Mouse (Mus musculus) lung, embryonic 16.5 days (tissue): ENCODE results near the gene Hist1h1e. TPM values are rescaled to one million over a fixed set of nuclear protein-coding genes. Genes with fewer than 3 reads are reported as not detected.
A peak's percentile ranks its signal among the peaks of the same experiment; 100 is the strongest.

ENCODE experiments used
- ATAC-seq: fragments of 200-750 bp; cut with Nextera tagmentation; 2 replicates; pipeline ENCODE4 v1.8.0; 2017; ENCODE audit warnings: low read depth, mild to moderate bottlenecking, moderate library complexity
- H3K27ac ChIP-seq: fragments of 300-500 bp; sonication (generic); 2 replicates; pipeline ENCODE4 v1.5.1; 2014; ENCODE audit warnings: mild to moderate bottlenecking, control low read depth, low read length
- H3K27me3 ChIP-seq: fragments of 300-500 bp; sonication (generic); 2 replicates; pipeline ENCODE4 v1.6.1; 2014; ENCODE audit warnings: low read depth, low read length, mixed read lengths; ENCODE audit not compliant: control insufficient read depth, insufficient read depth
- H3K36me3 ChIP-seq: fragments of 300-500 bp; sonication (generic); 2 replicates; pipeline ENCODE4 v1.6.1; 2014; ENCODE audit warnings: low read length; ENCODE audit not compliant: control insufficient read depth, insufficient read depth
- H3K4me1 ChIP-seq: fragments of 300-500 bp; sonication (generic); replicated peaks from 2 replicates; pipeline ENCODE4 v1.6.1; 2014; ENCODE audit warnings: low read length, mixed read lengths; ENCODE audit not compliant: control insufficient read depth, insufficient read depth
- H3K4me2 ChIP-seq: fragments of 300-500 bp; sonication (generic); 2 replicates; pipeline ENCODE4 v1.6.1; 2014; ENCODE audit warnings: low read depth, low read length, control low read depth
- H3K4me3 ChIP-seq: fragments of 300-500 bp; sonication (generic); 2 replicates; pipeline ENCODE4 v1.5.1; 2014; ENCODE audit warnings: mild to moderate bottlenecking, low read length, control low read depth
- H3K9ac ChIP-seq: fragments of 300-500 bp; sonication (generic); 2 replicates; pipeline ENCODE4 v1.6.1; 2014; ENCODE audit warnings: low read length, control low read depth
- H3K9me3 ChIP-seq: fragments of 300-500 bp; sonication (generic); 2 replicates; pipeline ENCODE4 v1.6.1; 2016; ENCODE audit warnings: low read length; ENCODE audit not compliant: control insufficient read depth
- WGBS: fragments of 180-500 bp; shearing (Covaris S2); extraction: QIAGEN DNeasy Blood & Tissue Kit; methylation state at CpG from one replicate; pipeline ENCODE4 v1.1.7; 2014; 5-methylcytosine and 5-hydroxymethylcytosine counted together
- polyA plus RNA-seq: library from polyadenylated mRNA; unstranded; fragments of >200 nt; fragmentation: Nextera tagmentation; extraction: Ambion mirVana; gene quantifications from 2 replicates; pipeline ENCODE4 v1.2.1, GENCODE M21; 2015

Hist1h1e gene
- polyA plus RNA-seq, 1 experiment from 2014 or later: 21.3 TPM

- no peak overlapping the region for H3K9ac ChIP-seq
- H3K9me3 ChIP-seq: no peaks in the 10 kb centered on the region
- H3K27ac ChIP-seq: no peak overlapping the region
- ATAC-seq: no peak
- H3K4me3 ChIP-seq: no peak overlapping the region
- H3K4me2 ChIP-seq: no peak overlapping the region
- WGBS: 84% methylated on average over 3 of the region's 3 CpGs
- no peaks in the 10 kb centered on the region for H3K4me1 ChIP-seq
- H3K36me3 ChIP-seq: no peaks in the 10 kb centered on the region
- no peaks in the 10 kb centered on the region for H3K27me3 ChIP-seq
These were observed 10.7 kb downstream of the Hist1h1e start for GRCm38 (mm10) chr13:23611638-23612037.

GRCm38 (mm10) chr13:23610393-23610792 lies 12.0 kb downstream of the Hist1h1e start:
- no peaks in the 10 kb centered on the region for H3K4me1 ChIP-seq
- no peak for ATAC-seq
- 79% methylated on average over 2 of the region's 2 CpGs for WGBS

GRCm38 (mm10) chr13:23609844-23610243 lies 12.5 kb downstream of the Hist1h1e start:
- no peak for ATAC-seq
- Histone ChIP-seq H3K4me3 (no peak overlapping the region), H3K27ac (no peak overlapping the region), H3K9me3 (no peaks in the 10 kb centered on the region), H3K27me3 (no peaks in the 10 kb centered on the region), H3K9ac (no peak overlapping the region), H3K4me1 (no peaks in the 10 kb centered on the region), H3K4me2 (no peak overlapping the region), H3K36me3 (no peaks in the 10 kb centered on the region)

More at GRCm38 (mm10) chr13:23610393-23610792, 12.0 kb downstream of the Hist1h1e start:
- no peaks in the 10 kb centered on the region for H3K27me3 ChIP-seq
- no peaks in the 10 kb centered on the region for H3K9me3 ChIP-seq
- no peak overlapping the region for H3K4me2 ChIP-seq
- no peak overlapping the region for H3K9ac ChIP-seq
- no peaks in the 10 kb centered on the region for H3K36me3 ChIP-seq
- no peak overlapping the region for H3K4me3 ChIP-seq
- no peak overlapping the region for H3K27ac ChIP-seq

- H3K27me3 ChIP-seq: no peaks in the 10 kb centered on the region
- H3K4me2 ChIP-seq: no peak overlapping the region
- WGBS: 73% methylated on average over 4 of the region's 4 CpGs
- H3K9ac ChIP-seq: no peak overlapping the region
- ATAC-seq: no peak
- no peaks in the 10 kb centered on the region for H3K4me1 ChIP-seq
- no peaks in the 10 kb centered on the region for H3K9me3 ChIP-seq
- no peak overlapping the region for H3K4me3 ChIP-seq
- H3K36me3 ChIP-seq: no peaks in the 10 kb centered on the region
- H3K27ac ChIP-seq: no peak overlapping the region
These were observed 13.1 kb downstream of the Hist1h1e start for GRCm38 (mm10) chr13:23609209-23609608.

GRCm38 (mm10) chr13:23605052-23605451 lies 17.3 kb downstream of the Hist1h1e start:
- no peaks in the 10 kb centered on the region for H3K4me1 ChIP-seq
- ATAC-seq: no peak
- H3K4me2 ChIP-seq: no peak overlapping the region
- no peak overlapping the region for H3K4me3 ChIP-seq
- H3K27me3 ChIP-seq: no peaks in the 10 kb centered on the region
- WGBS: 83% methylated on average over 3 of the region's 3 CpGs
- no peaks in the 10 kb centered on the region for H3K9me3 ChIP-seq
- H3K27ac ChIP-seq: no peak overlapping the region
- H3K36me3 ChIP-seq: no peaks in the 10 kb centered on the region
- H3K9ac ChIP-seq: no peak overlapping the region

GRCm38 (mm10) chr13:23604452-23604851 lies 17.9 kb downstream of the Hist1h1e start:
- H3K36me3 ChIP-seq: no peaks in the 10 kb centered on the region
- H3K9ac ChIP-seq: no peak overlapping the region
- H3K27ac ChIP-seq: no peak overlapping the region
- H3K4me3 ChIP-seq: no peak overlapping the region
- 86% methylated on average over 3 of the region's 3 CpGs for WGBS
- no peak overlapping the region for H3K4me2 ChIP-seq
- ATAC-seq: no peak
- no peaks in the 10 kb centered on the region for H3K4me1 ChIP-seq
- no peaks in the 10 kb centered on the region for H3K9me3 ChIP-seq
- H3K27me3 ChIP-seq: no peaks in the 10 kb centered on the region

- Histone ChIP-seq H3K4me2 (no peak overlapping the region), H3K27ac (peak overlapping the region; percentile 72), H3K4me3 (no peak overlapping the region), H3K4me1 (no peaks in the 10 kb centered on the region), H3K9ac (no peak overlapping the region), H3K36me3 (no peaks in the 10 kb centered on the region), H3K9me3 (no peaks in the 10 kb centered on the region), H3K27me3 (no peaks in the 10 kb centered on the region)
- WGBS: 59% methylated on average over 7 of the region's 7 CpGs
- no peak for ATAC-seq
These were observed 19.1 kb downstream of the Hist1h1e start for GRCm38 (mm10) chr13:23603182-23603699.

GRCm38 (mm10) chr13:23597957-23598356 lies 24.4 kb downstream of the Hist1h1e start:
- no peaks in the 10 kb centered on the region for H3K36me3 ChIP-seq
- no peak overlapping the region for H3K4me2 ChIP-seq
- WGBS: 3% methylated on average over 9 of the region's 9 CpGs
- no peaks in the 10 kb centered on the region for H3K4me1 ChIP-seq
- no peaks in the 10 kb centered on the region for H3K27me3 ChIP-seq
- ATAC-seq: no peak
- no peak overlapping the region for H3K4me3 ChIP-seq
- H3K9ac ChIP-seq: no peak overlapping the region
- H3K9me3 ChIP-seq: no peaks in the 10 kb centered on the region
- no peak overlapping the region for H3K27ac ChIP-seq

GRCm38 (mm10) chr13:23595622-23596372 lies 26.6 kb downstream of the Hist1h1e start:
- H3K27ac ChIP-seq: no peak overlapping the region
- no peak for ATAC-seq
- no peaks in the 10 kb centered on the region for H3K27me3 ChIP-seq
- H3K4me3 ChIP-seq: no peak overlapping the region
- no peaks in the 10 kb centered on the region for H3K4me1 ChIP-seq
- H3K36me3 ChIP-seq: no peaks in the 10 kb centered on the region
- no peak overlapping the region for H3K4me2 ChIP-seq
- no peaks in the 10 kb centered on the region for H3K9me3 ChIP-seq
- 80% methylated on average over 7 of the region's 7 CpGs for WGBS
- H3K9ac ChIP-seq: no peak overlapping the region
